Mouse (Mus musculus) hindbrain, embryonic 13.5 days (tissue): ENCODE data around the gene Inka2. TPM values are rescaled to one million over a fixed set of nuclear protein-coding genes. Genes with fewer than 3 reads are reported as not detected.

Experiments used
- ATAC-seq: fragments of 200-750 bp; cut with Nextera tagmentation; 2 replicates; pipeline ENCODE4 v1.8.0; 2017; ENCODE audit warnings: moderate TSS enrichment; ENCODE audit not compliant: low FRiP score
- H3K27ac ChIP-seq: fragments of 300-500 bp; sonication (generic); 2 replicates; pipeline ENCODE4 v1.5.1; 2015; ENCODE audit warnings: inconsistent platforms, mild to moderate bottlenecking, moderate library complexity
- H3K27me3 ChIP-seq: fragments of 300-500 bp; sonication (generic); 2 replicates; pipeline ENCODE4 v1.6.1; 2015; ENCODE audit warnings: mild to moderate bottlenecking, inconsistent platforms
- H3K36me3 ChIP-seq: fragments of 300-500 bp; sonication (generic); 2 replicates; pipeline ENCODE4 v1.6.1; 2015; ENCODE audit warnings: mild to moderate bottlenecking, inconsistent platforms
- H3K4me1 ChIP-seq: fragments of 300-500 bp; sonication (generic); replicated peaks from 2 replicates; pipeline ENCODE4 v1.6.1; 2015; ENCODE audit warnings: inconsistent platforms
- H3K4me2 ChIP-seq: fragments of 300-500 bp; sonication (generic); 2 replicates; pipeline ENCODE4 v1.6.1; 2015; ENCODE audit warnings: inconsistent platforms, mild to moderate bottlenecking, moderate library complexity
- H3K4me3 ChIP-seq: fragments of 300-500 bp; sonication (generic); 2 replicates; pipeline ENCODE4 v1.5.1; 2015; ENCODE audit warnings: mild to moderate bottlenecking, inconsistent platforms
- H3K9ac ChIP-seq: fragments of 300-500 bp; sonication (generic); 2 replicates; pipeline ENCODE4 v1.6.1; 2015; ENCODE audit warnings: mild to moderate bottlenecking, inconsistent platforms
- H3K9me3 ChIP-seq: fragments of 300-500 bp; sonication (generic); 2 replicates; pipeline ENCODE4 v1.6.1; 2016; ENCODE audit warnings: inconsistent platforms
- WGBS: fragments of 180-500 bp; shearing (Covaris S2); methylation state at CpG from one replicate; pipeline ENCODE4 v1.1.7; 2015; 5-methylcytosine and 5-hydroxymethylcytosine counted together
- polyA plus RNA-seq: library from polyadenylated mRNA; unstranded; fragments of >200 nt; fragmentation: Nextera tagmentation; extraction: Ambion mirVana; gene quantifications from 2 replicates; pipeline ENCODE4 v1.2.1, GENCODE M21; 2015

Gene Inka2
- polyA plus RNA-seq, 1 experiment from 2014 or later: 4.8 TPM

GRCm38 (mm10) chr3:105680346-105680745 is 24.1 kb upstream of the Inka2 start:
- peaks cover 54% of the 10 kb centered on the region for H3K36me3 ChIP-seq

GRCm38 (mm10) chr3:105686394-105687323 is 17.7 kb upstream of the Inka2 start:
- Histone ChIP-seq H3K4me3 (peak overlapping the region; percentile 93), H3K27me3 (peaks cover 4% of the 10 kb centered on the region; the same call in 1 of the 2 replicates), H3K9me3 (no peaks in the 10 kb centered on the region), H3K4me1 (peaks cover 11% of the 10 kb centered on the region), H3K9ac (peak overlapping the region; percentile 92), H3K36me3 (peaks cover 17% of the 10 kb centered on the region), H3K27ac (peak overlapping the region; percentile 86), H3K4me2 (peak overlapping the region; percentile 72)
- 8% methylated on average over 56 of the region's 60 CpGs for WGBS
- no peak; the same call in none of the 2 replicates for ATAC-seq

More at GRCm38 (mm10) chr3:105680346-105680745, 24.1 kb upstream of the Inka2 start:
- no peak overlapping the region for H3K9ac ChIP-seq
- H3K27ac ChIP-seq: no peak overlapping the region
- no peak for ATAC-seq
- H3K4me2 ChIP-seq: no peak overlapping the region
- WGBS: 91% methylated on average over 7 of the region's 7 CpGs
- no peak overlapping the region for H3K4me3 ChIP-seq
- no peaks in the 10 kb centered on the region for H3K4me1 ChIP-seq
- no peaks in the 10 kb centered on the region for H3K9me3 ChIP-seq
- H3K27me3 ChIP-seq: no peaks in the 10 kb centered on the region

- Histone ChIP-seq H3K4me2 (peak within 1 kb of the TSS; percentile 72), H3K27ac (peak within 1 kb of the TSS; percentile 86), H3K27me3 (peaks cover 4% of the 10 kb centered on the region; the same call in 1 of the 2 replicates), H3K9ac (peak within 1 kb of the TSS; percentile 92), H3K4me1 (peaks cover 11% of the 10 kb centered on the region), H3K36me3 (peaks cover 14% of the 10 kb centered on the region; the same call in 1 of the 2 replicates), H3K4me3 (peak within 1 kb of the TSS; percentile 93), H3K9me3 (no peaks in the 10 kb centered on the region)
- WGBS: under 1% methylated on average over 62 of the region's 72 CpGs
- peak; percentile 97 for ATAC-seq
Measured at GRCm38 (mm10) chr3:105687324-105688060, 16.9 kb upstream of the Inka2 start, which contains the start of gene Ddx20. Ddx20 (minus strand) TSS chr3:105687574.

- H3K4me2 ChIP-seq: no peak overlapping the region
- no peak overlapping the region for H3K4me3 ChIP-seq
- H3K27me3 ChIP-seq: peaks cover 4% of the 10 kb centered on the region; the same call in 1 of the 2 replicates
- H3K9ac ChIP-seq: no peak overlapping the region
- 0 out of 2 replicates have a peak, but pooled peaks cover 3% of the 10 kb centered on the region for H3K36me3 ChIP-seq
- no peak overlapping the region for H3K27ac ChIP-seq
- peaks cover 11% of the 10 kb centered on the region for H3K4me1 ChIP-seq
- WGBS: 88% methylated on average over 2 of the region's 2 CpGs
- ATAC-seq: no peak
- H3K9me3 ChIP-seq: no peaks in the 10 kb centered on the region
Measured at GRCm38 (mm10) chr3:105688536-105688935, 15.9 kb upstream of the Inka2 start.

GRCm38 (mm10) chr3:105693327-105694080 is 10.9 kb upstream of the Inka2 start:
- Histone ChIP-seq H3K4me2 (no peak overlapping the region), H3K9ac (no peak overlapping the region), H3K4me1 (peaks cover 38% of the 10 kb centered on the region), H3K36me3 (no peaks in the 10 kb centered on the region), H3K27me3 (peaks cover 4% of the 10 kb centered on the region; the same call in 1 of the 2 replicates), H3K27ac (no peak overlapping the region), H3K4me3 (no peak overlapping the region), H3K9me3 (no peaks in the 10 kb centered on the region)
- no peak for ATAC-seq
- 78% methylated on average over 14 of the region's 14 CpGs for WGBS

DNA sequence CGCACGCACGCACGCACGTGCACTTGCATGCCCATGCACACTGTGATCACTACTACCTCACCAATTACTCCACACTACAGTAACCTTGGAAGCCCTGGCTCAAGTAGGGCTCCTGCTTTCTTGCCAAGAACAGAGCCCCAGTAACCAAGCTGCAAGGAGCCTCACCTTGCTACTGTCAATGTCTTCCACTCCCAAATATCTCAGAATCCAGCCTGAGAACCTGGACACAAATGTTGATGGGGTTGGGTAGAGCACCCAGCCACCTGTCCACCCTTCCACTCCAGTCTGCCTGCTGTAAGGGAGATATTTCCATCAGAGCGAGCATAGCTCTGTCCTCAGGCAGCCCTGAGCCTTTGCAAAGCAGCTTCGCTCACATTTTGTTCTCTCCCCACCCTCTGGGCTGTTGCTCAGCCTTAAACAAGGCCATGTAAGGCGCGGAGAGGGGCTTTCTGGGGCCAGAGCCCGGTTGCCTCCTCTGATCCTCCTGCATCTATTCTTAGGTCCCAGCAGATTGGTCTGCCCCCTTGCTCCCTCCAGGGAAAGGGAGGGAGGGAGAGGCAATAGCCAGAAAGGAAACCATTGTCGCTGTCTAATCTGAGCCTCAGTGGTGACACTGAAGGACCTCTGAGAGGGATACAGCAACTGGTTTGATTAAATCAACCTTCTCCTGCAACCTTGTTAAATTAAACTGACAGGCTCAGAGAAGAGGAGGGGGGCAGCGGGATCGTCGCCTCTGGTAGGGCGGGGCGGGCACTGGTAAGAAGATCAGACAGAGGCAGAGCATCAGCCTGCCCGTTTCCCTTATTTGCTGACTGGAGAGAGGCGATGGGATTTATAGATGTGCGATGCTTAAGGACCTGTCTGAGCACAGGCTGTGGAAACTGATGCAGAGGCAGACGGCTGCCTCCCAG is 8.7 kb upstream of the Inka2 start:
- Histone ChIP-seq H3K27me3 (peaks cover 4% of the 10 kb centered on the region; the same call in 1 of the 2 replicates), H3K4me1 (peaks cover 38% of the 10 kb centered on the region), H3K4me3 (peak overlapping the region; percentile 7; the same call in 1 of the 2 replicates), H3K27ac (peak overlapping the region; percentile 66), H3K9ac (peak overlapping the region; percentile 35), H3K4me2 (peak overlapping the region; percentile 42), H3K36me3 (no peaks in the 10 kb centered on the region), H3K9me3 (no peaks in the 10 kb centered on the region)
- peak; percentile 58 for ATAC-seq
- 30% methylated on average over 20 of the region's 20 CpGs for WGBS

DNA sequence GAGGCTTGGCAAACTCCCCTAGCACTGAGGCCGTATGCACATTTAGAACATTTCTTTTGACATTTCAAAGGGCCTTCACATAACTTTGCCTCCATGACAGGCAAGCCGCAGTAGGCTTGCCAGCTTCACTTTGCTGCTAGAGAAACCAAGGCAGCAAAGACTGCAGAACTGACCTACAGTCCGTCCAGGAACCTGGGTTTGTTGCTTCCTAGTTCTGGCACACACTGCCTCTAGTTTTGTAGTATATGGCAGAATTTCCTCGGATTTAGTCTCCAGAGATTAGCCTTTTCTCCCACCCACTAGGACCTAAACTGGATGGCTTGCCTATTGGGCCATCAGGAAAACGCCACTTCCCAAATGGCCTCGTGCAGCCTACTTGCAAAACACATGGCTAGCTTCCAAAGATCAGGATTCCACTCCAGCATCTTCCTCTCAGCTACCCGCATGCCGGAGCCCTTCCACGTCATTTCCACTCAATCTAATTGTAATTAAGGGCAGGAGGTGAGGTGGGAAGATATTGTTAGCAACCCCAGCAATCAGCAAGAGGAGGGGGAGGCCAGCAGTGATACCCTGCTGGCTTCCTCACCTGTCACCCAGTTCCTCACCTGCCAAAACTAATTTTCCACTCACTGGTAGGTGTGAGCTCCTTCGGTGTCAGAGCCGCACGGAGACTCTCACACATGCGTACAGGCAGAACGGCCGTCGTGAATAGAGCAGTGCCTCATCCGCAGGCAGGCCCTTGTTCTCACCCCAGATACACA is 7.8 kb upstream of the Inka2 start:
- 61% methylated on average over 17 of the region's 17 CpGs for WGBS
- ATAC-seq: peak; percentile 25; the same call in 1 of the 2 replicates
- Histone ChIP-seq H3K36me3 (no peaks in the 10 kb centered on the region), H3K9ac (0 out of 2 replicates have a peak overlapping the region, but pooled peaks have one; percentile 35), H3K27me3 (peaks cover 2% of the 10 kb centered on the region; the same call in 1 of the 2 replicates), H3K4me3 (no peak overlapping the region), H3K4me1 (peaks cover 38% of the 10 kb centered on the region), H3K9me3 (no peaks in the 10 kb centered on the region), H3K27ac (peak overlapping the region; percentile 66; the same call in 1 of the 2 replicates), H3K4me2 (peak overlapping the region; percentile 42)

GRCm38 (mm10) chr3:105697148-105697441 is 7.3 kb upstream of the Inka2 start:
- Histone ChIP-seq H3K9ac (no peak overlapping the region), H3K4me2 (no peak overlapping the region), H3K27ac (no peak overlapping the region; the same call in 1 of the 2 replicates), H3K27me3 (peaks cover 6% of the 10 kb centered on the region; the same call in 1 of the 2 replicates), H3K4me3 (no peak overlapping the region), H3K4me1 (peaks cover 38% of the 10 kb centered on the region), H3K9me3 (no peaks in the 10 kb centered on the region), H3K36me3 (no peaks in the 10 kb centered on the region)
- peak; percentile 41; the same call in 1 of the 2 replicates for ATAC-seq
- 64% methylated on average over 5 of the region's 5 CpGs for WGBS

DNA sequence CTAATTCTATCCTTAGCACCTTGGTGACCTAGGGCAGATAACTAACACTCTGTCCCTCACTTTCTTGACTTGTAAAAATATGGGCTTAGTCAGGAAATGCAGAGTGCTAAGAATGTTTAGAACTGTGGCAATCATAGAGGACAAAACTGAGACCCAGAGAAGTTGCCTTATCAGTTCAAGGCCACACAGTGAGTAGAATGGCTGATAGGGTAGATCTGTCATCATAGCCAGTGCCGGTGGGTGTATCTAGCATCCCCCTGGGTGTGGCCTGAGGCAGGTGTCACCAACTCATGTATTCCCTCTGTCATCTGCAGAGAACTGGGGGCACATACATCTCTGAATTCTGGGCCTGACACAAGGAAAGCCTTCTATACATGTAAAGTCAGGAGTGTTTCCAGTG is 6.1 kb upstream of the Inka2 start:
- WGBS: 96% methylated on average over 1 of the region's 1 CpGs
- ATAC-seq: no peak
- no peaks in the 10 kb centered on the region for H3K36me3 ChIP-seq
- no peak overlapping the region for H3K9ac ChIP-seq
- no peak overlapping the region for H3K27ac ChIP-seq
- H3K4me1 ChIP-seq: peaks cover 38% of the 10 kb centered on the region
- H3K4me2 ChIP-seq: no peak overlapping the region
- no peaks in the 10 kb centered on the region for H3K9me3 ChIP-seq
- H3K4me3 ChIP-seq: no peak overlapping the region
- peaks cover 19% of the 10 kb centered on the region for H3K27me3 ChIP-seq

DNA sequence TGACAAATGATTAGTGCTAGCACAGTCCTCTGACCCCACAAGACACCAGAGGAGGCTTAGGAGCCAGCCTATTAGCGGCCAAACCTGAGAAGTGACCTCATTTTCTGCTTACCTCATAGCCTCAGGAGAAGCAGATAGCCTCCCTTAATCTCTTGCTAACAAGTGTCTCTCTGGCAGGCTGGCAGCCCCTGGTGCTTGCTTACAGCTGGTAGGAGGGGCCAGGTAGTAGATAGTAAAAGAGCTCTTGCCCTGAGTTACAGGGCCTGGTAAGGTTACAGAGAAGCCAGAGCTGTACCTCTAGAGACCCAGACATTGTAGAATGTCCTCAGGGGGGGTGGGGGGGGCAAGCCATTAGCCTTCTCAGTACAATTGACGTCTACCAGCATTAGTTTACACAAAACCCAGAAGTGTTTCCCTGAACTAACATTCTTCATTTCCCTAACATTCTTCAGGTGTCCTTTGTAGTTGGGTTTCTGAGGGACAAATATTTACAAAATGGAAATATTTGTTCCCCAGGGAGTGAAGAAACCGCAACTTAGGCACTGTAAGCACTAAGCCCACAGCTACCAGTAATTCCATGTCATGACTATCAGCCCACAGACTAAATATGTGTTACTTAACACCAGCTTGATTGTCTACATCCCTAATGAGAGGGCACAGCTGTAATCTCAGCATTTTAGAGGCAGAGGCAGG is 5.0 kb upstream of the Inka2 start:
- Histone ChIP-seq H3K4me3 (no peak overlapping the region), H3K27me3 (peaks cover 23% of the 10 kb centered on the region), H3K36me3 (no peaks in the 10 kb centered on the region), H3K9me3 (no peaks in the 10 kb centered on the region), H3K9ac (no peak overlapping the region), H3K4me2 (no peak overlapping the region), H3K27ac (no peak overlapping the region), H3K4me1 (peaks cover 37% of the 10 kb centered on the region)
- no peak for ATAC-seq
- WGBS: 73% methylated on average over 3 of the region's 3 CpGs
